Mouse (Mus musculus): Measurements from ENCODE around the gene Ric1.

The Ric1 gene

DNA sequence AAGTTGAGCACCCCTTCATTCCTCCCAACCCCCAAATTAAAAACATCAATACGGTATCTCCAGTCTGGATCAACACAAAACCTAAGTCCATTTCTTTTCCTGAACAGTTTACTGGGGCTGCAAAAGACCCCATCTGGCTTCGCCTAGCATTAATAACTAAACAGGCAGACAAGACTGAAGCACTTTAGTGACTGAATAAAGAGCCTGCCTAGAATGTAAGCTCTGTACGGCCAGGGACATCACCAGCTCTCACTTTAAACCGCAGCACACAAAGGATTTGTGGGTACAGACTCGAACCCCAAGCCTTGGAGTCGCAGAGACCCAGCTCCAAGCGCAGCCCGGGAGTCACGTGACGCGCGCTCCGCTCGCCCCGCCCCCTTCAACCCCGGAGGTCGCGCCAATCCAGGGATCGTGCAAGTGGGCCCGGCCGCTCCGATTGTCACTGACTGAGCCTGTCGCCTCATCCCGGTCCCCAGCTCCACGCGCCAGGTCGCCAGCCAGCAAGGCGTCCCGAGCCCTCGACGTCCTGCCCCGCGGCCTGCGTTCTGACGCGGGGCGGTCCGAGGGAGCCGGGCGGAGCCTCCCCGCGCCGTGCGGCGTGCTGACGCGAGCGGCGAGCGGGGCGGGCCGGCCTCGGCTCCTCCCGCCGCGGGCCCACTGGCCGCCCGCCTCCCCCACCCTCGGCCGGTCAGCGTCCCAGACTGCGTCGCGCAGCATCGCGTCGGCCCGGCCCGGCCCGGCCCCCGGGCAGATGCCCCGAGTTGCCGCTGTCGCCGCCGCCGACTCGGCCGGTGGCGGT, at the start of gene Ric1:
Ric1 (plus strand) TSS at position 646 of the 799 bp plus-strand sequence.
- DNase-seq (ENCODE audit: low spot score in 2 of 2): peak; percentile 84 to 85

GRCm38 (mm10) chr19:29472424-29472823, 49.7 kb upstream of the Ric1 start:
- DNase-seq (ENCODE audit: low spot score in 2 of 2): no peak

DNA sequence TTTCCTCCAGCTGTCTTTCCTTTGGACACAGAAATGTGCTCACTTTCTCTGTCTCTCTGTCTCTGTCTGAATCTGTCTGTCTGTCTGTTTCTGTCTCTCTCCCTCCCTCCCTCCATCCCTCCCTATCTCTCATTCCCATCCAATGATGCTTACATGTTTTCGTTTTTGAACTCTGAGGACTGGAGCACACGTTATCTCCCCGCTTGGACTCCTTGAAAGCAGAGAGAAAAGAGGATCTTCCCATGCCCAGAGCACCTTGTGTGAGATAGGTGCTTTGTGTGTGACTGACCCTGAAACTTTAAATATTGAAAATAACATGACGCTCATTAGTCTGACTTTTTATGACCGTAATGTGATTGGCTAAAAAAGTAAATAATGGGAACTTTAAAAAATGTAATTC, 49.1 kb upstream of the Ric1 start:
- DNase-seq (ENCODE audit: low spot score in 2 of 2): no peak

- no peak for DNase-seq (ENCODE audit: low spot score in 2 of 2)
These were observed 47.3 kb upstream of the Ric1 start for GRCm38 (mm10) chr19:29474803-29475202.

GRCm38 (mm10) chr19:29475210-29475620, 46.9 kb upstream of the Ric1 start:
- no peak for DNase-seq (ENCODE audit: low spot score in 2 of 2)

DNA sequence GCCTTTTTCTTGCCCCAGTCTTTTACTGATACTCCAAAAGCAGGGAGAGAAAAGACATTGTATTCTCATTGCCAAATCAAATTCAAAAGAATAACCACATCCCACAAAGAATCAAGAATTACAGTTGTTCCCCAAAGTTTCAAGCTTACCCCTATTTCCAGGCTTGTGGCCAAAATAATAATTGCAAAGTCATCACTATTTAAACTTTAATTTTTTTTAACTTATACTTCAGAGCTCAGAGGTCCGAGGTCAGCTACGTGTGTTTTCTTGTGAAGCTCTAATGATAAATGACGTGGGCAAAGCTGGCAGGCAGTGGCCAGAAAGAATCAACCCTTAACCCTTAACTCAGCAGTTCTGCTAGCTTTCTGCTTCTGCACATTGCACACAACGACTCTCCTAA, 43.5 kb upstream of the Ric1 start:
- DNase-seq (ENCODE audit: low spot score in 2 of 2): no peak

GRCm38 (mm10) chr19:29481578-29481977, 40.5 kb upstream of the Ric1 start:
- no peak for DNase-seq (ENCODE audit: low spot score in 2 of 2)

- no peak for DNase-seq (ENCODE audit: low spot score in 2 of 2)
These were observed 39.9 kb upstream of the Ric1 start for GRCm38 (mm10) chr19:29482148-29482547.

- DNase-seq (ENCODE audit: low spot score in 2 of 2): no peak
These were observed 39.4 kb upstream of the Ric1 start for GRCm38 (mm10) chr19:29482637-29483036.

GRCm38 (mm10) chr19:29483386-29483785, 38.7 kb upstream of the Ric1 start:
- no peak for DNase-seq (ENCODE audit: low spot score in 2 of 2)

DNA sequence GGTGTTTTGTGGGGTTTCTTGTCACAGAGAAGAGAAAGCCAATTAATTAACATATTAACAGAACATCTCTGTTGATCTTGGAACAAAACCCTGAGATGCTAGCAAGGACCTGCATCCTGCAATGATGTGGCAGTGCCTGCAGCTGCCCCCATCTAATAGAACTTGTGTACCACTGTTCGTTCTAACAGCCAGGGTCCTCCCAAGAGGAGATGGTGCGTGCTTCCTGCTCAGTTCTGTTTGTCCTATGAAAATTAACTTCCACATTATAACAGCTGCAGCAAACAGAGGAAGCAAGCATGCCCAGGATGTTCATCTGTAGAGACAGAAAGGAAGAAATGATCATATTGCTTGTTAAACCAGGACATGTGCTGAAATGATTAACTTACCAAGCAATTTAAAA, 37.5 kb upstream of the Ric1 start:
- DNase-seq (ENCODE audit: low spot score in 2 of 2): no peak

- no peak for DNase-seq (ENCODE audit: low spot score in 2 of 2)
These were observed 36.7 kb upstream of the Ric1 start for GRCm38 (mm10) chr19:29485257-29485948.

DNA sequence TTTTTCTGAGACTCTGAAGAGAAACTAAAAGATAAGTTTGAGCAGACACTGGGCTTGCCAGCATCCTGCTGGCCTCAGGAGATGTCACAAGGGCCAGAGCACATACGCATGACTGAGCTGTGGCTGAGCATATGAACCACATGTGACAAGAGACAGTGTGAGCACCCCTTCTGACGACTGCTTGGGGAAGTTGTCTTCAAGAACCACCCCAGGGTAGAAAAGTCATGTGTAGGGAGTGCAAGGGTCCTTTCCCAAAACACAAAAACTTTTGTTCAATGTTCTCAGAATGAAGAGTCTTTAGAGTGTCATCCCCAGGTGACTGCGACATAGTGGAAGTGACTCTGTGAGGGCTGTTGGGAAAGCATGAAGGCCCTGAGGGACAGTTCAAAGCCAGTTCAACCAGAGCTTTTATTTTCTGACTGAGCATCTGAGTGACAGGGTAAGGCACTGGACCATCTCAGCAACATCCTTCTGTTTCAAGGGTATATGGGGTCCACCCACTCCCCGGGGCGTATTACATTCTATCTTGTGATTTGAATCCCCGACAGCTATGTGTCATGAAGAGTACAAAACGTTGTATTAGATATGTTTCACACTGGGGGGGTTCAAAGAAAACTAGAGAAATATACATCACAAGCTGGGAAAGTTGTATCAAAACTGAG, 35.4 kb upstream of the Ric1 start:
- DNase-seq (ENCODE audit: low spot score in 2 of 2): no peak

GRCm38 (mm10) chr19:29487326-29488072, 34.6 kb upstream of the Ric1 start:
- DNase-seq (ENCODE audit: low spot score in 2 of 2): no peak

DNA sequence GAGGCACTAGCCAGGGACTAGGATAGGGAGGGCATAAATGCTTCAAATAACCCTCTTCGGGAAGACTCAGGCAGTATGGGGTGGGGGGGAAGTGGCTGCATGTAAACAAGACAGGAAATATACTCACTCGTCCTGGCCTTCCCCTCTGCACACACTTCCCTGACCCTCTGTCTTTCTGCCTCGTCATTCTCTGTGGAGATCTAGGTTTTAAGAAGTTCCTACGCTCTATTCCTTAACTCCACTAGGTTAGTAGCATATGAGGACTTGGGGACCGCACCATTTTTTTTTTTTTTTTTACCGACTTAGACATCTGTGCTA, 34.0 kb upstream of the Ric1 start:
- DNase-seq (ENCODE audit: low spot score in 2 of 2): no peak

GRCm38 (mm10) chr19:29488420-29488819, 33.7 kb upstream of the Ric1 start:
- no peak for DNase-seq (ENCODE audit: low spot score in 2 of 2)

- DNase-seq (ENCODE audit: low spot score in 2 of 2): no peak
These were observed 32.2 kb upstream of the Ric1 start for GRCm38 (mm10) chr19:29489785-29490284.

- DNase-seq (ENCODE audit: low spot score in 2 of 2): no peak
These were observed 30.6 kb upstream of the Ric1 start for GRCm38 (mm10) chr19:29491467-29491866.

DNA sequence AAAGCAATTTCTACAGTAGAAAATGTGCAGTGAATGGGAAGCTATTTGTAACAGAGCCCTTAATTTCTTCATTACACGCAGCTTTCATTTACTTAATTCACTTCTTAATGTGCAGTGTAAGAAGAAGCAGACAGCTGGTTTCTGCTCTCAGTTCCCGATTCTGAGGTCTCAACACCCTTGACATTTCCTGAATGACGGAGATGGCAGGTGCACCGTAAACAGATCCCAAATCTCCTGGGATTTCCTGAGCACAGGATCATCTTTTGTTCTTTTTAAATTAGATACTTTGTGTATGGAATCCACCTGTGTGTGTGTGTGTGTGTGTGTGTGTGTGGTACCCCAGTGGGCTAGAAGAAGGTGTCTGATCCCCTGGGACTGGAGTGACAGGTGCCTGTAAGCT, 27.6 kb upstream of the Ric1 start:
- DNase-seq (ENCODE audit: low spot score in 2 of 2): no peak

- no peak for DNase-seq (ENCODE audit: low spot score in 2 of 2)
These were observed 26.0 kb upstream of the Ric1 start for GRCm38 (mm10) chr19:29496001-29496597.

- no peak for DNase-seq (ENCODE audit: low spot score in 2 of 2)
These were observed 25.1 kb upstream of the Ric1 start for GRCm38 (mm10) chr19:29496786-29497557.

Data from urinary bladder, postnatal 36 days (tissue).